Mouse (Mus musculus) liver, embryonic 14.5 days (tissue): ENCODE data around the gene Borcs5. TPM values are rescaled to one million over a fixed set of nuclear protein-coding genes. Genes with fewer than 3 reads are reported as not detected.

Source experiments
- ATAC-seq: fragments of 200-750 bp; cut with Nextera tagmentation; 2 replicates; pipeline ENCODE4 v1.8.0; 2017; ENCODE audit warnings: moderate number of reproducible peaks, mild to moderate bottlenecking, moderate library complexity; ENCODE audit not compliant: insufficient read depth
- DNase-seq, 3 experiments: peaks; one replicate each; pipeline ENCODE4 v3.0.0-alpha.2; 2012 to 2013; ENCODE audit warnings: low read depth in 3 of 3, low spot score in 3 of 3
- H3K27ac ChIP-seq: fragments of 300-500 bp; sonication (generic); 2 replicates; pipeline ENCODE4 v1.5.1; 2014; ENCODE audit warnings: moderate library complexity, mild to moderate bottlenecking, control low read depth, inconsistent platforms
- H3K27me3 ChIP-seq: fragments of 300-500 bp; sonication (generic); 2 replicates; pipeline ENCODE4 v1.6.1; 2014; ENCODE audit warnings: mild to moderate bottlenecking, low read length, moderate library complexity; ENCODE audit not compliant: control insufficient read depth, insufficient read depth
- H3K36me3 ChIP-seq: fragments of 300-500 bp; sonication (generic); replicated peaks from 2 replicates; pipeline ENCODE4 v1.6.1; 2014; ENCODE audit warnings: low read depth; ENCODE audit not compliant: control insufficient read depth, insufficient read depth
- H3K4me1 ChIP-seq, 2 experiments: fragments of 200-500 bp in 1 of 2; fragments of 300-500 bp in 1 of 2; sonication (generic) in 1 of 2; replicated peaks; 2 replicates each; pipeline ENCODE4 v1.6.1; 2012 to 2014; ENCODE audit warnings: antibody characterized with exemption in 1 of 2, inconsistent platforms in 1 of 2, low read length in 1 of 2; ENCODE audit not compliant: control insufficient read depth in 2 of 2, insufficient read depth in 2 of 2
- H3K4me2 ChIP-seq: fragments of 300-500 bp; sonication (generic); 2 replicates; pipeline ENCODE4 v1.6.1; 2014; ENCODE audit warnings: low read depth, mild to moderate bottlenecking, control low read depth, moderate library complexity
- H3K4me3 ChIP-seq, 2 experiments: fragments of 200-500 bp in 1 of 2; fragments of 300-500 bp in 1 of 2; sonication (generic) in 1 of 2; 2 replicates each; pipeline ENCODE4 v1.5.1; 2012 to 2014; ENCODE audit warnings: low read depth in 2 of 2, low read length in 2 of 2, mild to moderate bottlenecking in 2 of 2, control low read depth in 1 of 2, inconsistent platforms in 1 of 2, moderate library complexity in 1 of 2; ENCODE audit not compliant: insufficient read depth in 1 of 2
- H3K9ac ChIP-seq: fragments of 300-500 bp; sonication (generic); replicated peaks from 2 replicates; pipeline ENCODE4 v1.6.1; 2014; ENCODE audit warnings: mild to moderate bottlenecking, control low read depth, moderate library complexity
- H3K9me3 ChIP-seq: fragments of 300-500 bp; sonication (generic); 2 replicates; pipeline ENCODE4 v1.6.1; 2016; ENCODE audit warnings: low read length, mixed read lengths; ENCODE audit not compliant: control insufficient read depth
- CTCF ChIP-seq: IDR thresholded peaks from 2 replicates; pipeline ENCODE4 v1.5.1; 2016; ENCODE audit warnings: antibody characterized with exemption, low read depth, control low read depth
- EP300 ChIP-seq: IDR thresholded peaks from 2 replicates; pipeline ENCODE4 v1.6.1; 2016; ENCODE audit warnings: antibody characterized with exemption, low read depth
- WGBS: fragments of 180-500 bp; shearing (Covaris S2); extraction: QIAGEN DNeasy Blood & Tissue Kit; methylation state at CpG from one replicate; pipeline ENCODE4 v1.1.7; 2014; ENCODE audit not compliant: insufficient replicate concordance; 5-methylcytosine and 5-hydroxymethylcytosine counted together
- polyA plus RNA-seq, 2 experiments: library from polyadenylated mRNA; depleted of rRNA in 1 of 2; stranded (reverse) in 1 of 2; unstranded in 1 of 2; fragments of >200 nt; fragmentation: Nextera tagmentation in 1 of 2; extraction: Ambion mirVana in 1 of 2; gene quantifications; 2 replicates each; pipeline versions ENCODE4 v1.2.1 to v1.2.3; 2012 to 2014

Gene Borcs5
- polyA plus RNA-seq, 2 experiments, result 4.7 to 8.0 TPM

- 52% methylated on average over 7 of the region's 7 CpGs for WGBS
- H3K4me3 ChIP-seq, result no peak overlapping the region
- no peak overlapping the region for H3K4me2 ChIP-seq
- H3K4me1 ChIP-seq, result peaks cover 0 to 2% of the 10 kb centered on the region in 2 experiments; a peak in 1 of 4 replicates
- DNase-seq (no peak), ATAC-seq (no peak)
- TF ChIP-seq CTCF (no peak), EP300 (no peak)
- no peaks in the 10 kb centered on the region for H3K27me3 ChIP-seq
- no peaks in the 10 kb centered on the region for H3K36me3 ChIP-seq
- H3K9ac ChIP-seq, result no peak overlapping the region
- H3K27ac ChIP-seq, result no peak overlapping the region
- no peaks in the 10 kb centered on the region for H3K9me3 ChIP-seq
These were observed 38.2 kb upstream of the Borcs5 start for GRCm38 (mm10) chr6:134601130-134601529.

GRCm38 (mm10) chr6:134601766-134602165, 37.5 kb upstream of the Borcs5 start:
- TF ChIP-seq CTCF (no peak), EP300 (no peak)
- no peak overlapping the region for H3K9ac ChIP-seq
- 40% methylated on average over 3 of the region's 3 CpGs for WGBS
- ATAC-seq (no peak), DNase-seq (no peak)
- no peak overlapping the region for H3K4me3 ChIP-seq
- no peaks in the 10 kb centered on the region for H3K36me3 ChIP-seq
- H3K27me3 ChIP-seq, result no peaks in the 10 kb centered on the region
- H3K4me2 ChIP-seq, result no peak overlapping the region
- H3K4me1 ChIP-seq, result peaks cover 0 to 2% of the 10 kb centered on the region in 2 experiments; a peak in 1 of 4 replicates
- no peak overlapping the region for H3K27ac ChIP-seq
- no peaks in the 10 kb centered on the region for H3K9me3 ChIP-seq

GRCm38 (mm10) chr6:134602371-134603003, 36.8 kb upstream of the Borcs5 start:
- ATAC-seq (no peak), DNase-seq (no peak)
- no peak overlapping the region for H3K4me2 ChIP-seq
- no peak overlapping the region for H3K4me3 ChIP-seq
- no peaks in the 10 kb centered on the region for H3K27me3 ChIP-seq
- no peak overlapping the region for H3K27ac ChIP-seq
- peaks cover 0 to 2% of the 10 kb centered on the region in 2 experiments; a peak in 1 of 4 replicates for H3K4me1 ChIP-seq
- no peaks in the 10 kb centered on the region for H3K36me3 ChIP-seq
- TF ChIP-seq EP300, result no peak
- TF ChIP-seq CTCF, result no peak
- no peaks in the 10 kb centered on the region for H3K9me3 ChIP-seq
- 50% methylated on average over 10 of the region's 10 CpGs for WGBS
- H3K9ac ChIP-seq, result no peak overlapping the region

- ATAC-seq (no peak), DNase-seq (no peak)
- 65% methylated on average over 3 of the region's 3 CpGs for WGBS
- H3K27me3 ChIP-seq, result no peaks in the 10 kb centered on the region
- H3K4me1 ChIP-seq, result peaks cover 0 to 2% of the 10 kb centered on the region in 2 experiments; a peak in 1 of 4 replicates
- no peaks in the 10 kb centered on the region for H3K9me3 ChIP-seq
- no peak overlapping the region for H3K9ac ChIP-seq
- no peak overlapping the region for H3K4me3 ChIP-seq
- H3K36me3 ChIP-seq, result no peaks in the 10 kb centered on the region
- no peak overlapping the region for H3K27ac ChIP-seq
- H3K4me2 ChIP-seq, result no peak overlapping the region
- TF ChIP-seq CTCF (no peak), EP300 (no peak)
These were observed 34.1 kb upstream of the Borcs5 start for GRCm38 (mm10) chr6:134605196-134605595.

GRCm38 (mm10) chr6:134606540-134606939, 32.8 kb upstream of the Borcs5 start:
- Histone ChIP-seq H3K36me3 (no peaks in the 10 kb centered on the region), H3K9me3 (no peaks in the 10 kb centered on the region), H3K27me3 (no peaks in the 10 kb centered on the region), H3K4me3 (no peak overlapping the region), H3K4me1 (no peaks in the 10 kb centered on the region; a peak in 1 of 4 replicates), H3K27ac (no peak overlapping the region), H3K4me2 (no peak overlapping the region), H3K9ac (no peak overlapping the region)
- 51% methylated on average over 6 of the region's 6 CpGs for WGBS
- no peak for DNase-seq
- TF ChIP-seq EP300, result no peak
- TF ChIP-seq CTCF, result no peak
- ATAC-seq, result no peak
